Mouse (Mus musculus) limb, embryonic 12.5 days (tissue): ENCODE measurements around the gene Mpg. TPM values are rescaled to one million over a fixed set of nuclear protein-coding genes. Genes with fewer than 3 reads are reported as not detected.
A peak's percentile ranks its signal among the peaks of the same experiment; 100 is the strongest.

Experiments used
- ATAC-seq: fragments of 200-750 bp; cut with Nextera tagmentation; 2 replicates; pipeline ENCODE4 v1.8.0; 2017; ENCODE audit warnings: low read depth, moderate TSS enrichment; ENCODE audit not compliant: insufficient number of reproducible peaks, insufficient read depth, low FRiP score, low TSS enrichment
- H3K27ac ChIP-seq: fragments of 300-500 bp; sonication (generic); 2 replicates; pipeline ENCODE4 v1.5.1; 2016; ENCODE audit warnings: mild to moderate bottlenecking, moderate library complexity
- H3K27me3 ChIP-seq: fragments of 300-500 bp; sonication (generic); 2 replicates; pipeline ENCODE4 v1.6.1; 2016; ENCODE audit warnings: mild to moderate bottlenecking, moderate library complexity
- H3K36me3 ChIP-seq: fragments of 300-500 bp; sonication (generic); 2 replicates; pipeline ENCODE4 v1.6.1; 2016; ENCODE audit warnings: mild to moderate bottlenecking, moderate library complexity
- H3K4me1 ChIP-seq: fragments of 300-500 bp; sonication (generic); replicated peaks from 2 replicates; pipeline ENCODE4 v1.6.1; 2016
- H3K4me2 ChIP-seq: fragments of 300-500 bp; sonication (generic); 2 replicates; pipeline ENCODE4 v1.6.1; 2016; ENCODE audit warnings: mild to moderate bottlenecking, moderate library complexity
- H3K4me3 ChIP-seq: fragments of 300-500 bp; sonication (generic); replicated peaks from 2 replicates; pipeline ENCODE4 v1.5.1; 2016; ENCODE audit warnings: mild to moderate bottlenecking
- H3K9ac ChIP-seq: fragments of 300-500 bp; sonication (generic); replicated peaks from 2 replicates; pipeline ENCODE4 v1.6.1; 2016; ENCODE audit warnings: mild to moderate bottlenecking, moderate library complexity
- H3K9me3 ChIP-seq: fragments of 300-500 bp; sonication (generic); 2 replicates; pipeline ENCODE4 v1.6.1; 2016; ENCODE audit warnings: mild to moderate bottlenecking, moderate library complexity
- WGBS: fragments of 180-500 bp; shearing (Covaris S2); methylation state at CpG from one replicate; pipeline ENCODE4 v1.1.7; 2016; 5-methylcytosine and 5-hydroxymethylcytosine counted together
- polyA plus RNA-seq: library from polyadenylated mRNA; unstranded; fragments of >200 nt; fragmentation: Nextera tagmentation; extraction: Ambion mirVana; gene quantifications from 2 replicates; pipeline ENCODE4 v1.2.1, GENCODE M21; 2016

The Mpg gene
- polyA plus RNA-seq, 1 experiment from 2014 or later: 42.4 TPM

DNA sequence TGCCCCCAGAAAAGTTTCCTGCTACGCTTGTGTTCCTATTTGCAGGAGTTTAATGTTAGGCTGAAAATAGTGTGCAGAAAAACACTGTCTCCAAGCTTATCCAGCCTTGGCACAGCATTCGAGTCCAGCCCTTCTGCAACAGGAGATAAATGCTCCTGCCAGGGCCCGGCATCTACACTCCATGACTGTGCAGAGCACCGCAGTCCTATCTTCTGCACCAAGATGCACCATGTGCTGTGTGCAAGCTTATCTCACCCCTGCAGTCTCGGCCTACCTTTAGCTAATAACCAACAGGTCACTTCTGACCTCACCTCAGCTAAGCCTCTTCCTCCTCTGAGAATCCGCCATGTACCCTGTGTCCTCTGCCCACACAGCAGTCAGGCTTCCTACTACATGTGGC, 19.3 kb downstream of the Mpg start:
- 87% methylated on average over 6 of the region's 6 CpGs for WGBS
- Histone ChIP-seq H3K27ac (no peak overlapping the region), H3K4me2 (no peak overlapping the region), H3K27me3 (no peaks in the 10 kb centered on the region), H3K9me3 (no peaks in the 10 kb centered on the region), H3K4me3 (no peak overlapping the region), H3K4me1 (no peaks in the 10 kb centered on the region), H3K9ac (no peak overlapping the region), H3K36me3 (peaks cover 72% of the 10 kb centered on the region)
- no peak for ATAC-seq

DNA sequence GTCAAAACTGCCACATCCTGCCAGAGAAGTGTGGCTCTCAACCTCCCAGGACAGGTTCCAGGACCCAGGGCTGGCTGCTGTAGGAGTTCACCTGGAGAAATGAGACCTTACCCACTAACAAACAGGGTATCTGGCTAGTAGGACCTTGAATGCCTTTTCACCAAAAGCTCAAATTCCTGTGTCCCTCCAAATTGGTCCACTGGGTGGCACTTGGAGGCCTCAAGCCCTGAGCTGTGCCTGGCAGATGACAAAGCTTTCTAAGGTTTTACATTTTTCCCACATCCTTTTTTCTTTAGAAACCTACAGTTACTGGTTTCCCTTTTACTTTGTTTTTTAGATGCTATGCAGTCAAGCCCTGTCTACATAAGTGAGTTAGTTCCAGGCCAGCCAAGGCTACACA, 20.8 kb downstream of the Mpg start:
- Histone ChIP-seq H3K36me3 (peaks cover 74% of the 10 kb centered on the region), H3K27me3 (no peaks in the 10 kb centered on the region), H3K4me1 (no peaks in the 10 kb centered on the region), H3K9ac (no peak overlapping the region), H3K27ac (no peak overlapping the region), H3K4me2 (no peak overlapping the region), H3K4me3 (no peak overlapping the region), H3K9me3 (no peaks in the 10 kb centered on the region)
- ATAC-seq: no peak

DNA sequence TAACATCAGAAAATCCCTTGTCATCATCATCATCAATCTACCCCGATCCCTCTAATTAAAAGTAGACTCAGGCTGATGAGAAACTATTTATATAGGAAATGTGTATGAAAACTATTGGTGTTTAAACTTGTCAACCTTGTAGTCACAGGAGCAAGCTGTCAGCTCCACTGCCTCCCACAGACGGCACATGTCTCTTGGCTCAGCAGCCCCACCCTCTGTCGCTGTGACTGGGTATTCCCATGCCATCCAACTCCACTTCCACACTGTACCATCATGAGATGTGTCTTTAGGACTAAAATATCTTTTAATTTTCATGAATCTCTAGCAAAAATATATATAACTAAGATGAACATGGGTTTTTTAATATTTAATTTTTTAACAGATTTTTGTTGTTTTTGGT, 22.0 kb downstream of the Mpg start:
- Histone ChIP-seq H3K4me2 (no peak overlapping the region), H3K4me3 (no peak overlapping the region), H3K4me1 (no peaks in the 10 kb centered on the region), H3K9ac (no peak overlapping the region), H3K27me3 (no peaks in the 10 kb centered on the region), H3K36me3 (peaks cover 84% of the 10 kb centered on the region), H3K27ac (no peak overlapping the region), H3K9me3 (no peaks in the 10 kb centered on the region)
- WGBS: 88% methylated on average over 3 of the region's 3 CpGs
- no peak for ATAC-seq

DNA sequence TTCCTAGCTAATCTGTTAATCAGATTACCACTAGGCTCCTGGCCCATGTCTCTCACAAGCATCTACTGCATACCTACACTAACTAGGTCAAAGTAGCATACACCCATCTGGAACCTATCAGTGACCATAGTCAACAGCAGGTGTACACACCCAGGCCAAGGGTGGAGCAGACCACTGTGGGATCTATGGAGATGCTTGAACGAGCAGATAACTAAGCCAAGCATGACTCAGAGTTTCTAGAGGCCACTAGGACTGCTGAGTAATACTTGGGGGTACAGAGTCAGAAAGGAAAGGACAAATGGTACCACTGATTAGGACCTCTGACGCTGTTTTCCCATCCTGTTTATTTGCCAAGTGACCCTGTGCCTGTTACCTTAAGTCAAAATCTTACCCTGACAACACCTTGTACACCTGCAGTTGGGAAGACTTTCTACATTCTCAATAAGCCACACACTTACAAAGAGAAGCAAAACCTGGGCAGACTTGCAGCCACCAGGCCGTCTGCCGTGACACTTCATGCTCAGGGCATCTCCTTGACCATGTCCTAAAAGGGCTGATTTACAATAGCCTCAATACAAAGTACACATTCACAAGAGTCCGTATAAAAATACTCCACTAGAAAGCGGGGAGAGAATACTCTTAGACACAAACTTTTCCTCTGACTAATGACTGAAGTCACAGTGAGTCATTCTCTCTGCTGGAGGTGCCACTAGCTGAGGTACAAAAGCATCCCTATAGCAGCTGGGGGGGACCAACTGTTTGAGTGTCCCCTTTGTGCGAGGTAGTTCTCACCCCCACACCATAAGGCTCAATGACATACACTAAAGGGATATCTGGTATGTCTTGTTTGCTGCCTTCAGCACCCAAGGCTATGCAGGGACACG, 24.8 kb downstream of the Mpg start:
- Histone ChIP-seq H3K4me2 (no peak overlapping the region), H3K4me3 (no peak overlapping the region), H3K9ac (no peak overlapping the region), H3K27me3 (no peaks in the 10 kb centered on the region), H3K4me1 (no peaks in the 10 kb centered on the region), H3K27ac (no peak overlapping the region), H3K36me3 (peaks cover 88% of the 10 kb centered on the region), H3K9me3 (no peaks in the 10 kb centered on the region)
- peak; percentile 86 for ATAC-seq
- 83% methylated on average over 8 of the region's 8 CpGs for WGBS

DNA sequence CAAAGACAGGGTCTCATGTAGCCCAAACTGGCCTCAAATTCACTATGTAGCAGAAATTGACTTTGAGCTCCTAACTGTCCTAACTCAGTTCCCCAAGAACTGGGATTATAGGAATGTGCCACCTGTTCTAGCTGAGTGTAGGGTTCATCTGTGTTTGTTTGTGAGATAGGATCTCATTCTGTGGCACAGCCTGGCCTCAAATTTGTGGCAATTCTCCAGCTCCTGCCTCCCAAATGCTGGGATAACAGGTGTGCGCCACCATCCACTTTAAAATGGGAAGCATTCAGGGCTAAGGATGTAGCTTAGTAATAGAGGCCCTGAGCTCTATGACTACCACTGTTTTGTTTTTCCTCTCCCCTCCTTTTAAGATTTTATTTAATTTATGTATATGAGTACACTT, 26.8 kb downstream of the Mpg start:
- Histone ChIP-seq H3K27ac (no peak overlapping the region), H3K4me1 (no peaks in the 10 kb centered on the region), H3K4me3 (no peak overlapping the region), H3K9ac (no peak overlapping the region), H3K9me3 (no peaks in the 10 kb centered on the region), H3K4me2 (no peak overlapping the region), H3K27me3 (no peaks in the 10 kb centered on the region), H3K36me3 (peaks cover 70% of the 10 kb centered on the region)
- ATAC-seq: no peak
- WGBS: 95% methylated on average over 1 of the region's 1 CpGs

DNA sequence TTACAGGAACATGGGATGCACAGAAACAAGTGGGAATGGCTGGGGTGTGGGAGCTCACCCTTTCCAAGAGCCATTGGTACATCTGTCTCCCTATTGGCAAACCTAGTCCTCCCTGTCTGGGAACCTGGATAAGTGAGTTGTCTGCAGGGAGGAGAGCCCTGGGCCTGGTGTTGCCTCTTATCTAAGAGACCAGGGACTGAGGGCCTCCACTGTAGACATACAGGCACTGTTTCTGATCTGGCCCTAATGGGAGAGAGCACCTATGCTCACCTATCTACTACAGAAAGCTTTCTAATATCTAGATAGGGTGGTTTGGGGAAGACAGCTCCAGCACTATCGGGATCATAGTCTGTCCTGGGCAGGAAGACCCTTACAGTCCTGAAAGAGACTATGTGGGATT, 29.8 kb downstream of the Mpg start:
- H3K4me1 ChIP-seq: no peaks in the 10 kb centered on the region
- no peak overlapping the region for H3K4me2 ChIP-seq
- peaks cover 71% of the 10 kb centered on the region for H3K36me3 ChIP-seq
- 97% methylated on average over 1 of the region's 1 CpGs for WGBS
- no peak overlapping the region for H3K27ac ChIP-seq
- no peak overlapping the region for H3K4me3 ChIP-seq
- H3K27me3 ChIP-seq: no peaks in the 10 kb centered on the region
- no peak overlapping the region for H3K9ac ChIP-seq
- ATAC-seq: no peak
- H3K9me3 ChIP-seq: no peaks in the 10 kb centered on the region

DNA sequence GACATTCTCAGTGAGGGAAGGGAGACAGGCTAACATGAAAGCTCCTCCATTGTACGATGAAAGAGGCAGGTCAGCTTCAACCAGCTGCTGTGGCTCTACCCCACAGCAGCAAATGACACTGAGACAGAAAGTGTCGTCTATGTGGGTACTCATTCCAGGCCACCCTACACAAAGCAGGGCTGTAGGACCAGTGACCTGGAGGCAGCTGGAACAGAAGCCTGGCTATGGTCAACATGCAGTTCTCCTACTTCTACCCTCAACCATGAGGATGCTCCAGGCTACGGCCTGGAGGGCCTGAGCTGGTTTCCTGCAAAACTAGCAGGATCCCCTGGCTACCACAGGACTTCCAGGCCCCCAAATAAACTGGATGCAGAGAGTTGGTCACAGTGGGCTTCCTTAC, 30.3 kb downstream of the Mpg start:
- Histone ChIP-seq H3K36me3 (peaks cover 68% of the 10 kb centered on the region), H3K27ac (no peak overlapping the region)

DNA sequence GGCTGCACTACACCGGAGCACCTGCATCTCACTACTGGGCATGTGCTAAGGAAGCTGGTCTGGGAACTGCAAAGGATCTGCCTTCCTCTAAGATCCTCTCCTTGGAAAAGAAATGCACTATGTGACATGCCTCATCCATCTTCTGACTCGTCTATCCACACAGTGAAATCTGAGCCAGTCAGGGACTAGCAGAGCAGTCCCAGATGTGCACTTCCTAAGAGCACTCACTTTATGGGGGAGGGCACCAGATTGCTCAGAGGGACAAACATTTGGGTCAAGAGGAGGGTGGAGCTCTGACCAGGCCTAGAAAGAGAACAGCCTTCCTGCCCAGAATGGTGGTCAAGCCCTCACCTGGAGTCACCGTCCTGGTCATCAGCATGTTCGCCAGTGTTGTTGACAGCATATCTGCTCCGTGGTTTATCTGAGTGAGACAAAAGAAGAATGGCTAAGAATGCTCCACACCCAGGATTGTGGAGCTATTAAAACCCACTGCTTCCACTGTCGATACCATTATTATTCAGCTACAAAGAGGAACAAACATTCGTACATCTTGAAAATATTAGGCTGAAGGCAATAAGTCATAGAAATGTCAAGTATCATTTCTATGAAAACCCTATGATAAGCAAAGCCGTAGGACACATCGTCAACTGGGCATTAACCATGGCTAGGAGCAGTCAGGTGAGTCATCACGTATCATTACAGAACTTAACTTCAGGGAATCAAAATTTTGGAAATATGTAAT, 36.5 kb downstream of the Mpg start:
- Histone ChIP-seq H3K9me3 (no peaks in the 10 kb centered on the region), H3K4me2 (no peak overlapping the region), H3K4me1 (peaks cover under 1% of the 10 kb centered on the region; the same call in 1 of the 2 replicates), H3K4me3 (no peak overlapping the region), H3K27ac (no peak overlapping the region), H3K36me3 (peaks cover 34% of the 10 kb centered on the region), H3K27me3 (no peaks in the 10 kb centered on the region), H3K9ac (no peak overlapping the region)
- WGBS: 71% methylated on average over 10 of the region's 10 CpGs
- no peak for ATAC-seq

More for the DNA sequence above, 30.3 kb downstream of the Mpg start:
- no peaks in the 10 kb centered on the region for H3K27me3 ChIP-seq
- no peaks in the 10 kb centered on the region for H3K9me3 ChIP-seq
- ATAC-seq: no peak
- H3K4me2 ChIP-seq: no peak overlapping the region
- no peak overlapping the region for H3K4me3 ChIP-seq
- H3K4me1 ChIP-seq: no peaks in the 10 kb centered on the region
- no peak overlapping the region for H3K9ac ChIP-seq
- 86% methylated on average over 3 of the region's 3 CpGs for WGBS

DNA sequence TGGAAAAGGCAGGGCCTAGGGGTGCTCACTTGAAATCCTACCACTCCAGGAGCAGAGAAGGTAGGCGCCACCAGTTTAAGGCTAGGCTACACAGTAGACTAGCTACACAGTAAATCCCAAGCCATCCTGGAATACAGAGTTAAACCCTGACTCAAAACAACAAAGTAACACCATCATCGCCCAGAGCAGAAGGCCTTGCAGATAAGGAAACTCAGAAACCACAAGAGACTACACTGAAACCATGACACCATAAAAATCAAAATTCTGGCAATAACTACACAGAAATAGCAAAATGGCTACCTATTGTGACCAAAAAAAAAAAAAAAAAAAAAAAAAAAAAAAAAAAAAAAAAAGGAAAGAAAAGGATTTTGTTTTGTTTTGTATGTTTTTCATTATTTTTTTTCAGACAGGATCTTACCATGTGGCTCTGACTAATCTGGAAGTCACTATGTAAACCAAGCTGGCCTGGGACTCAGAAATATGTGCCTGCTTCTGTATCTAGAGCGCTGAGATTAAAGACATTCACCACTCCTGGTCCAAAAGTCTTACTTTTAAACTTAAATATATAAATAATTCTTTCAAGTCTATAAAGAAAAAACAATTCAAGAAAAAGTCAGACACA, 38.9 kb downstream of the Mpg start:
- WGBS: 94% methylated on average over 3 of the region's 3 CpGs
- Histone ChIP-seq H3K9ac (no peak overlapping the region), H3K9me3 (no peaks in the 10 kb centered on the region), H3K4me3 (no peak overlapping the region), H3K4me1 (peaks cover 5% of the 10 kb centered on the region), H3K27me3 (no peaks in the 10 kb centered on the region), H3K4me2 (no peak overlapping the region), H3K36me3 (peaks cover 21% of the 10 kb centered on the region), H3K27ac (no peak overlapping the region)
- ATAC-seq: no peak

DNA sequence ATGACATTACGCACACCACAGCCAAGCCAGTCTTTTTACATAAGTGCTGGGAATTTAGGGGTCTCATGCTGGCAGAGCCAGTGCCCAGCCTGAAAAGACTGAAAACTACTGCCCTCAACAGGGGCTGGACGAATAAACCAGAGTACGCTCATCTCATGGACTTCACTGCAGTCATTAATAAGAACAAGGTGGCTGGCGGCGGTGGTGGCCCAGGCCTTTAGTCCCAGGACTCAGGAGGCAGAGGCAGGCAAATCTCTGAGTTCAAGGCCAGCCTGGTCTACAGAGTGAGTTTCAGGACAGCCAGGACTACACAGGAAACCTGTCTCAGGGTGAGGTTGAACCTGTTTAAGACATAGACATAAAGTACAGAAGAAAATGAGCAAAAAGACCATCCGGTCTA, 39.9 kb downstream of the Mpg start:
- no peak overlapping the region for H3K4me3 ChIP-seq
- peaks cover 12% of the 10 kb centered on the region for H3K36me3 ChIP-seq
- 0 out of 2 replicates have a peak overlapping the region, but pooled peaks have one; percentile 4 for H3K4me2 ChIP-seq
- 0 out of 2 replicates have a peak overlapping the region, but pooled peaks have one; percentile 20 for H3K27ac ChIP-seq
- no peaks in the 10 kb centered on the region for H3K27me3 ChIP-seq
- H3K4me1 ChIP-seq: peaks cover 5% of the 10 kb centered on the region
- no peak for ATAC-seq
- H3K9me3 ChIP-seq: no peaks in the 10 kb centered on the region
- WGBS: 91% methylated on average over 6 of the region's 6 CpGs
- H3K9ac ChIP-seq: no peak overlapping the region

DNA sequence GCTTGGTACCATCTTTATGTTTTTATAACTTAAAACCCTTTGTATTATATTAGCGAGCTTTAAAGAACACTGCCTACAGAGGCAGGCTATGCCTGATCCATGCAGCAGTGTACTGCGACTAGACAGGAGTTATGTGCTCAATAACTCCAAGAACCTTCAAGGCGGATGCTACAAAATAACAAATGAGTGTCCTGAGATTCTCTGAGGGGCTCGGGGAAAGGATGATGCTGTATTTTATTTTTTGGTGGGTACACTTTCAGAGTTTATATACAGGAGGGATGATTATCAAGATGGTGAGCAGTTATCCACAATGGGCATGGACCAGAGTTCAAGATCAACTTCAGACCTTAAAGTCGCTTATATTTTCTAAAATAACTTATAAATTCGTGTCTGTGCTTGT, 40.5 kb downstream of the Mpg start:
- Histone ChIP-seq H3K4me2 (peak overlapping the region; percentile 60), H3K36me3 (peaks cover 11% of the 10 kb centered on the region), H3K9me3 (no peaks in the 10 kb centered on the region), H3K4me3 (peak overlapping the region; percentile 80), H3K9ac (peak overlapping the region; percentile 90), H3K4me1 (peaks cover 5% of the 10 kb centered on the region), H3K27me3 (no peaks in the 10 kb centered on the region), H3K27ac (peak overlapping the region; percentile 97)
- 38% methylated on average over 6 of the region's 6 CpGs for WGBS
- no peak for ATAC-seq
